ENCODE assay signal across 27 mouse cellular contexts in the genomic region with DNA sequence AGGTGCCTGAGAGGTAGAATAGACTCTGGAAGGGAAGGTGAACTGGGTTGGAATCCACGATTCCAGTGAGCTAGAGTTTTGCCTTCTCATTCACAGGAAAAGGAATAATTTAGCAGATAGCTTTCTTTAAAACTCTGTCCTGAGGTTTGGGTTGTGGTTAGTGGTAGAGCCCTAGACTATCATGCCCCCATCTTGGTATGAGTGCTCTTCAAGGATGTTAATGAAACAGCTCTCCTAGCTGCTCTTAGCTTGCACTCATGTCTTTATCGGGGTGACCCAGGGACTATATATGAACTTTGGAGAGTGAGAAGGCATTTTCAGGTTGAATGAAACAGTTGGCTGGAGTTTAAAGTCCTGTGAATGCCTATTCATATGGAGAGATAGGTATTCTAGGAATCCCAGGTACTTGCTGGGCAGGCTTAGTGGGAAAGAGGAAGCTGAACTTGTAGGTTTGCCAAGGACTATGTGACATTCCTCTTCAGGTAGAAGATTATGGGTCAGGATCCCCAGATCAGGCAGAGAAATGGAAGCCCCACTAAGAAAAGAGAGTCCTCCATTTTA. TPM values are rescaled to one million over a fixed set of nuclear protein-coding genes. Genes with fewer than 3 reads are reported as not detected.
DNase-seq lines count a peak whose midpoint lies in the region; ATAC-seq and TF ChIP-seq lines count a peak whose summit lies in the region.
"Had no signal": no experiment of that assay in that cellular context is flagged by ENCODE, and none has a peak within 500 bp of the region (broad histone marks: within the 10 kb centered on the region; RNA-seq: fewer than 3 reads in every experiment).

No protein-coding gene starts in this region.

- H3K36me3 ChIP-seq in E14TG2a.4 (ENCODE audit: insufficient read depth, low read length) (no peaks in the 10 kb centered on the region), ES-Bruce4 (ENCODE audit: control insufficient read depth, insufficient read depth, low read length, poor library complexity, severe bottlenecking) (no peaks in the 10 kb centered on the region)
- no peaks in the 10 kb centered on the region for H3K36me3 ChIP-seq in heart, embryonic 12.5 days
- H3K36me3 ChIP-seq: embryonic facial prominence, embryonic 12.5 days; embryonic facial prominence, embryonic 15.5 days; heart, embryonic 15.5 days; hindbrain, embryonic 10.5 days; hindbrain, embryonic 13.5 days had no signal

- H3K9me3 ChIP-seq in E14TG2a.4 (ENCODE audit: low read length) = no peaks in the 10 kb centered on the region
- H3K9me3 ChIP-seq in ES-Bruce4 (replicated peaks; ENCODE audit: control insufficient read depth, insufficient read depth, low read length, poor library complexity, severe bottlenecking) = no peaks in the 10 kb centered on the region
- H3K9me3 ChIP-seq in heart, embryonic 12.5 days (replicated peaks) = no peaks in the 10 kb centered on the region
- H3K9me3 ChIP-seq: embryonic facial prominence, embryonic 12.5 days; embryonic facial prominence, embryonic 15.5 days; heart, embryonic 15.5 days; hindbrain, embryonic 10.5 days; hindbrain, embryonic 13.5 days had no signal

- H3K4me1 ChIP-seq in E14TG2a.4 (replicated peaks; ENCODE audit: low read depth, low read length) = peaks cover 42% of the 10 kb centered on the region
- H3K4me1 ChIP-seq in ES-Bruce4 (ENCODE audit: control insufficient read depth, insufficient read depth, low read length) = peaks cover 7% of the 10 kb centered on the region
- no peaks in the 10 kb centered on the region for H3K4me1 ChIP-seq in heart, embryonic 12.5 days (replicated peaks)
- H3K4me1 ChIP-seq: embryonic facial prominence, embryonic 12.5 days; embryonic facial prominence, embryonic 15.5 days; heart, embryonic 15.5 days had no signal

- H3K4me3 ChIP-seq in E14TG2a.4 (replicated peaks; ENCODE audit: low read length) (peak overlapping the region; percentile 21; the same call in 1 of the 2 replicates), ES-Bruce4 (ENCODE audit: low read depth, low read length) (no peak overlapping the region)
- H3K4me3 ChIP-seq in heart, embryonic 12.5 days = no peak overlapping the region
- H3K4me3 ChIP-seq: embryonic facial prominence, embryonic 12.5 days; embryonic facial prominence, embryonic 15.5 days; heart, embryonic 15.5 days; hindbrain, embryonic 10.5 days; hindbrain, embryonic 13.5 days had no signal

- H3K27ac ChIP-seq in ES-Bruce4 (ENCODE audit: insufficient read depth, low read length) = peak overlapping the region; percentile 96
- H3K27ac ChIP-seq in heart, embryonic 12.5 days (ENCODE audit: poor library complexity, severe bottlenecking) = no peak overlapping the region
- H3K27ac ChIP-seq: embryonic facial prominence, embryonic 12.5 days; embryonic facial prominence, embryonic 15.5 days; heart, embryonic 15.5 days; hindbrain, embryonic 10.5 days; hindbrain, embryonic 13.5 days had no signal

- DNase-seq in R1 (ENCODE audit: low read depth, low spot score) = peak; percentile 97
- DNase-seq in thymus, postnatal 14 days = no peak
- DNase-seq: adrenal gland, adult 2 months; adrenal gland, postnatal 14 days; cerebellum, adult 11 months; cerebellum, adult 8-10 months; cerebellum, postnatal 10 days; gastrocnemius, postnatal 10 days; gastrocnemius, postnatal 36 days; heart, postnatal 10 days; heart, postnatal 36 days; kidney, adult 18-20 months had no signal

- no peak for TF ChIP-seq CTCF in E14TG2a.4 (conservative IDR thresholded peaks at IDR 0.05; ENCODE audit: low read length)
- no peak for TF ChIP-seq CTCF in ES-Bruce4 (IDR thresholded peaks at IDR 0.05; ENCODE audit: low read depth, low read length)

- TF ChIP-seq EP300 in ES-Bruce4 (IDR thresholded peaks at IDR 0.05; ENCODE audit: insufficient read depth, low read depth, low read length) = no peak

- peak; percentile 60 for ATAC-seq in megakaryocyte progenitor cell, adult 5-6 weeks (replicated peaks; ENCODE audit: poor library complexity)
- ATAC-seq in heart, embryonic 12.5 days (ENCODE audit: insufficient number of reproducible peaks, low FRiP score) = no peak
- ATAC-seq: CD4-positive, CD25-positive, alpha-beta regulatory T cell, adult 4 months; forebrain, embryonic 16.5 days; hindbrain, embryonic 16.5 days; intestine, embryonic 16.5 days had no signal

- WGBS in heart, embryonic 12.5 days = 76% methylated on average over 2 of the region's 2 CpGs

- no peak overlapping the region for H3K4me2 ChIP-seq in heart, embryonic 12.5 days
- H3K4me2 ChIP-seq: embryonic facial prominence, embryonic 12.5 days; embryonic facial prominence, embryonic 15.5 days; heart, embryonic 11.5 days; heart, embryonic 15.5 days; hindbrain, embryonic 13.5 days had no signal

- H3K27me3 ChIP-seq in E14TG2a.4 (ENCODE audit: insufficient read depth, low read length) = no peaks in the 10 kb centered on the region
- no peaks in the 10 kb centered on the region for H3K27me3 ChIP-seq in ES-Bruce4 (ENCODE audit: control insufficient read depth, insufficient read depth, low read length, poor library complexity, severe bottlenecking)
- no peaks in the 10 kb centered on the region for H3K27me3 ChIP-seq in heart, embryonic 12.5 days (replicated peaks)
- H3K27me3 ChIP-seq: embryonic facial prominence, embryonic 12.5 days; embryonic facial prominence, embryonic 15.5 days; heart, embryonic 15.5 days; hindbrain, embryonic 13.5 days had no signal

- TF ChIP-seq POLR2A in ES-Bruce4 (IDR thresholded peaks at IDR 0.05; ENCODE audit: insufficient read depth, low read length) = no peak

- peak overlapping the region; percentile 27 for H3K9ac ChIP-seq in ES-Bruce4 (ENCODE audit: low read depth, poor library complexity, severe bottlenecking)
- no peak overlapping the region for H3K9ac ChIP-seq in heart, embryonic 12.5 days
- H3K9ac ChIP-seq: embryonic facial prominence, embryonic 12.5 days; embryonic facial prominence, embryonic 15.5 days; heart, embryonic 15.5 days; hindbrain, embryonic 13.5 days had no signal

RNA-seq across cellular contexts. Expression of gene Ngdn, which starts 32.8 kb away (rescaled TPM):
- polyA plus RNA-seq in ES-Bruce4 (2011; ENCODE audit: insufficient read depth, insufficient read length, low read depth, missing spikeins) = 52.7 and 55.2 TPM in 2 replicates
- 57.0 and 72.1 TPM in 2 replicates for total RNA-seq in megakaryocyte progenitor cell, adult 5-6 weeks (2015)
- total RNA-seq in megakaryocyte progenitor cell, adult 5-6 weeks (2017) = 58.4 and 63.3 TPM in 2 replicates
- polyA plus RNA-seq in heart, embryonic 12.5 days (2016; fragmentation: Nextera tagmentation; extraction: Ambion mirVana) = 55.7 and 60.8 TPM in 2 replicates

RNA-seq across cellular contexts. Expression of gene Zfhx2, which starts 44.1 kb away (rescaled TPM):
- polyA plus RNA-seq in ES-Bruce4 (2011; ENCODE audit: insufficient read depth, insufficient read length, low read depth, missing spikeins) = 18.1 and 24.6 TPM in 2 replicates
- 2.5 and 3.1 TPM in 2 replicates for total RNA-seq in megakaryocyte progenitor cell, adult 5-6 weeks (2015)
- total RNA-seq in megakaryocyte progenitor cell, adult 5-6 weeks (2017) = 0.75 and 1.1 TPM in 2 replicates
- 4.4 and 4.5 TPM in 2 replicates for polyA plus RNA-seq in heart, embryonic 12.5 days (2016; fragmentation: Nextera tagmentation; extraction: Ambion mirVana)

RNA-seq across cellular contexts. Expression of gene Thtpa, which starts 46.5 kb away (rescaled TPM):
- polyA plus RNA-seq in ES-Bruce4 (2011; ENCODE audit: insufficient read depth, insufficient read length, low read depth, missing spikeins) = 6.9 and 8.6 TPM in 2 replicates
- 7.3 and 7.7 TPM in 2 replicates for total RNA-seq in megakaryocyte progenitor cell, adult 5-6 weeks (2015)
- 10.9 and 11.5 TPM in 2 replicates for total RNA-seq in megakaryocyte progenitor cell, adult 5-6 weeks (2017)
- polyA plus RNA-seq in heart, embryonic 12.5 days (2016; fragmentation: Nextera tagmentation; extraction: Ambion mirVana) = 14.3 and 14.8 TPM in 2 replicates

RNA-seq across cellular contexts. Expression of gene Myh7, which starts 53.6 kb away (rescaled TPM):
- polyA plus RNA-seq in ES-Bruce4 (2011; ENCODE audit: insufficient read depth, insufficient read length, low read depth, missing spikeins) = 3.1 TPM in 2 replicates
- total RNA-seq in megakaryocyte progenitor cell, adult 5-6 weeks (2015) = not detected in 2 replicates
- total RNA-seq in megakaryocyte progenitor cell, adult 5-6 weeks (2017) = not detected in 2 replicates
- 5,583 and 5,934 TPM in 2 replicates for polyA plus RNA-seq in heart, embryonic 12.5 days (2016; fragmentation: Nextera tagmentation; extraction: Ambion mirVana)
- total RNA-seq: adrenal gland, adult 2 months; granulocyte monocyte progenitor cell, adult 5-6 weeks had no signal
- polyA plus RNA-seq: adrenal gland, adult 2 months; CD4-positive, CD25-positive, alpha-beta regulatory T cell, adult 4 months had no signal

RNA-seq across cellular contexts. Expression of gene Ap1g2, which starts 58.3 kb away (rescaled TPM):
- polyA plus RNA-seq in ES-Bruce4 (2011; ENCODE audit: insufficient read depth, insufficient read length, low read depth, missing spikeins) = 20.6 and 23.9 TPM in 2 replicates
- 31.3 and 52.7 TPM in 2 replicates for total RNA-seq in megakaryocyte progenitor cell, adult 5-6 weeks (2015)
- 17.4 and 18.3 TPM in 2 replicates for total RNA-seq in megakaryocyte progenitor cell, adult 5-6 weeks (2017)
- 8.7 and 9.8 TPM in 2 replicates for polyA plus RNA-seq in heart, embryonic 12.5 days (2016; fragmentation: Nextera tagmentation; extraction: Ambion mirVana)
